Mouse (Mus musculus) ovary, postnatal 10 days (tissue): ENCODE data around the gene Timm50.
A peak's percentile ranks its signal among the peaks of the same experiment; 100 is the strongest.

Source experiments
- DNase-seq: peaks from one replicate; pipeline ENCODE4 v3.0.0; 2022; ENCODE audit warnings: low spot score

Timm50 gene

GRCm38 (mm10) chr7:28326457-28326856 is 14.6 kb upstream of the Timm50 start:
- DNase-seq, result no peak

GRCm38 (mm10) chr7:28325293-28325692 is 13.4 kb upstream of the Timm50 start:
- DNase-seq, result no peak

GRCm38 (mm10) chr7:28321974-28322720 is 10.3 kb upstream of the Timm50 start:
- no peak for DNase-seq

- DNase-seq, result no peak
These were observed 6.8 kb upstream of the Timm50 start for GRCm38 (mm10) chr7:28318714-28319113.

GRCm38 (mm10) chr7:28318036-28318435 is 6.2 kb upstream of the Timm50 start:
- DNase-seq, result no peak

- no peak for DNase-seq
These were observed 534 bp downstream of the Timm50 start for GRCm38 (mm10) chr7:28311151-28311925.

GRCm38 (mm10) chr7:28309737-28310136 is 2.1 kb downstream of the Timm50 start:
- no peak for DNase-seq

DNA sequence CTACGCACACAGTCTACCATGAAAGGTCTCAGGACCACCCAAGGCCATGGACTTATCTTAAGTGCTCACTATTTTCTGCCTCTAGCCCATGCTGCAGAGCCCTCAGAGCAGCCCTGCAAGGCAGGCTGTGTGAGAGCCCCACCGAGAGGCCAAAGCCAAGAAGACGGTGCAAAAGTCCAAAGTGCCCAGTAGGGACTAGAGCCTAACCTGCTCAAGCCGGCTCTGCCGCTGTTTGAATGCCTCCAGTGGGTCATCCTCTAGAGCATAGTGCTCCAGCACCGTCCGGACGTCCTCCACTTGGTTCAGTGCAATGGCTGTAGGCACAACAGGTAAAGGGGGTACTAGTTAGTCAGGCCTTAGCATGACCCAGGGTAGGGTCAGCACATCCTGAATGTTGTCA is 5.7 kb downstream of the Timm50 start:
- no peak for DNase-seq

- DNase-seq, result no peak
These were observed 6.2 kb downstream of the Timm50 start for GRCm38 (mm10) chr7:28305641-28306040.

GRCm38 (mm10) chr7:28301616-28302433 is 10.0 kb downstream of the Timm50 start, which contains the start of gene Dll3:
TSS of gene Dll3 (minus strand) at chr7:28302238.
- no peak for DNase-seq

DNA sequence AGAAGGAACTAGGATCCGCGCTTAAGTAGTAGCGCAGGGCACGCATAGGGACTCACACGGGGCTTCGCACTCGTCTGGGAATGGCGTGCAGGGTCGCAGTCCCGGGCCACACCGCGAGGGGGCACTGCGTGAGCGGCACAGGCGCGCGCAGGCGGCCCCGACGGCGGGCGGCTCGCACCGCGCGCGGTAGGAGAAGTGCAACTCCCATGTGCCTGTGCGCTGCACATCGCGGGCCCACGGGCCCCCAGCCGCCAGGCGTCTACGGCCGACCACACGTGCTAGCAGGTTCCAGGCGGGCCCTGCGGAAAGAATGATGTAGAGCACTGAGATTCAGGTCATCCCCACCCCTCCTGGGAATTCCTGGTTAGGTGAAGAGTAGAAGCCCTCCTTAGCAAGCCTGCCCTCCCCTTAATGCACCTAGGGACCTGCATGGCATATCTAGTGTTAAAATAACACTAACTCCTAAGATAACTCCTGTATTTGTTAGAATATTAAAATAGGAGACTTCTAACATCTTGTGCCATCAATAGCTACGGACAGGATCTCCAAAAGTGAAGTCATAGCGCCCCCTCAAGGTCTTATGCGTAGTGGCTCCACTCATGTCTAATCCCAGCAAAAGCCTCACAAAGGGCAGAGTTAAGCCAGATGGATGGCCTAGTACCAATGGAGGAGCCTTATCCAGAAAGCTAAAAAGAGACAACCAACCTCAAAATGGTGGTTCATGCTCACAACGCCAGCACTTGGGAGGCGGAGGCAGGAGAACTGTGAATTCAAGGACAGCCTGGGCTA is 12.8 kb downstream of the Timm50 start:
- DNase-seq, result no peak

DNA sequence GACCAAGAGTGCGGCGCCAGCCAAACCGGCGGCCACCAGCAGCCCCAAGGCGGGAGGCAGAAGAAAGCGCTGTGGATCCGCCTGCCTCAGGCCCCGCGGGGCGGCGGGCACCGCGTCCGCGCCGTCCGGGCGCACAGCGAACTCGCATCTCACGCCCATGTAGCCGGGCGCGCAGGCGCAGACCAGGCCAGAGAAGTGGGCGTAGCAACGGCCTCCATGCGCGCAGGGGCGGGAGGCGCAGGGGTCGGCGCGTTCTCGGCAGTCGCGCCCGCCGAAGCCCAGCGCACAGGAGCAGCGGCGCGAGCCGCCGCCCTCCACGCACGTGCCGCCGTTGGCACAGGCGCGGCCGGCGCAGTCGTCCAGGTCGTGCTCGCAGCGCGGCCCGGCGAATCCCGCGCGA is 17.4 kb downstream of the Timm50 start:
- DNase-seq, result peak; percentile 25

DNA sequence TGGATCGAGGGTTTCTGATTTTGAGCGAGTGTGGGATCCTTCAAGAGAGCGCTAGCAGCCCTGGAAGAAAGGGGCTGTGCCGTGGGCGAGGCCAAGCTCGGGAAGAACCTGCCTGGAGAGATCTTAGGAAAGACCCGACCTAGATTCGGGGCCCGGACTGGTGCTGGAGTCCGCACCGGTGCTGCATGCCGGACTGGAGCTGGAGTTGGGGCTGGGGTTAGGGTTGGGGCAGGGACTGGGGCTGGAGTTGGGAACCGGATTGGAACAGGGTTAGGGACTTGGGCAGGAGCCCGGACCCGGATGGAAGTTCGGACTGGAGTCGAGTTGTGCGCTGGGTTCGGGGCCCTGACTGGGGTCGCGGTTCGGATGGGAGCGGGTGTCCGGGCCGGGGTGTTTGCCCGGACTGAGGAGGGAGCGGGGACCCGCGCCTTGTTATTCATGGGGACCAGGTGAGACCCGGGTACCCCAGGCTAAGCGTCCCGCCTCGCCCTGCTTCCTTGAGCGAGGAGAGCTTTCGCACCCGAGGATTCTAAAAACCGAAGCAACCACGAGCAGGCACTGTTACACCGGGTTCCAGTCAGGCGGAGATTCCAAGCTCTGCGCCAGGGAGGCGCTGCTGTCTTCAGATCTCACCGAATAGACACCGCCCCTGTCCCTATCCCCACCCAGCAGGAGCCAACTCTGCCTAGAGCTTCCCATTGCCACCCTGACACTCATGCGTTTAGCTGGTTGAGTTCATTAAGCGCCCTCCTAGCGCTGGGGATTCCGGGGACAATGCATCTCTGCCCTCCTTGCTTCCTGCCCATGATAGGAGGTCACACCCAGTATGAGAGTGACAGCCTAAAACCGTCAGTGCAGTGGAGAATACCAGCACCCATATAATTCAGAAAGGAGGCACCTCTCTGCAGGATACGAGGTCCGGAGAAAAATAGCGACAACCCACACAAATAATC is 21.0 kb downstream of the Timm50 start, which contains the start of gene Selenov:
Selenov (minus strand) TSS at position 549 of the 953 bp plus-strand sequence.
- DNase-seq, result no peak

DNA sequence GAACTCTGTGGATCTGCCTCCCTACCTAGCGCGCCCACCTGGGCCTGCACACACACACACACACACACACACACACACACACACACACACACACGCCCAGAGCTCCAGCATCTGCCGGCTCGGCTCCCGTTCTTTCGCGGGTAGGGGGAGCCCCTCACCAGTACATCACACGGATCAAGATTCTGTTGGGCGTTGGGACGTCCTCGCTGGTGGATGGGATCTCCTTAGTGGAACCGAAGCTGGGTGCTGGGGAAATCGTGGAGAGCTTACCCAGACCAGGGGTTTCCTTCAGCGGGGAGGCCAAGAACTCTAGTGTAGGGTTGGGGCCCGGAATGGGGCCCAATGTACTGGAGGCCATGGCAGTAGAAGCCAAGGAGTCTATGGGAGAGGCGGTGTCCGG is 21.7 kb downstream of the Timm50 start:
- DNase-seq, result no peak

DNA sequence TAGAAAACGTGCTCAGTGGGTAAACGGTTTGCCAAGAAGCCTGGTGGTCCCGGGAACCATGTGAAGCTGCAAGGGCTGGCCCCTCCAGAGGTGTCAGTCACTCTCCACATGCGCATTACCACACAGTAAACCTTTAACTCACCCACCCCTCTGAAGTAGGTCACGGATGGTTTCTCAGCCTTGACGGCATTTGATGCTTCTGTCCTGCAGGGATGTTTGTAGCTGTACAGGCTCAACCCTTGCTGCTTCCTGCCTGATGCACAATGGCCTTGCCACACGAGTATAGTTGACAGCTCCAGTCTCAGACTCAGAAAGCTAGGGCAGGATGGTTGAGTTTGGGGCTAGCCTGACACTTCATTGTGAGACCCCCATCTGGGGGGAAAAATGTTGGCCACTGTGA is 31.2 kb downstream of the Timm50 start:
- no peak for DNase-seq

DNA sequence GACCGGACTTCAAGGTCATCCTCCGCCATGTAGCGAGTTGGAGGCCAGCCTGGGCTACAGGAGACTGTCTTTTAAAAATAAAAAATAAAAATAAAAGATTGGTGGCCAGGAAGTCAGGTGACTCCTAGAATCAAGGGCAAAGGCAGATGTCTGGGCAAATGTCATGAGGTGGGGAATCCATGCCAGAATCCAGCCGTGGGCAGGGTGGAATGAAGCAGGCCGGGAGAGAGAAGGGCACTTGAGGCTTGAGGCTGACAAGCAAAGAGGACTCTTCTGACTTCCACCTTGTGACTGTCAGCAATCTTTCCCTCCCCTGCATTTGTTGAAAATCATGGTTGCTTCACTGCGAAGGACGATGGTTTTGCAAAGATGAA is 33.6 kb downstream of the Timm50 start:
- DNase-seq, result no peak

GRCm38 (mm10) chr7:28277615-28278278 is 34.1 kb downstream of the Timm50 start, which contains the start of gene Eid2b:
TSS of gene Eid2b (plus strand) at chr7:28277739.
- peak; percentile 98 for DNase-seq

DNA sequence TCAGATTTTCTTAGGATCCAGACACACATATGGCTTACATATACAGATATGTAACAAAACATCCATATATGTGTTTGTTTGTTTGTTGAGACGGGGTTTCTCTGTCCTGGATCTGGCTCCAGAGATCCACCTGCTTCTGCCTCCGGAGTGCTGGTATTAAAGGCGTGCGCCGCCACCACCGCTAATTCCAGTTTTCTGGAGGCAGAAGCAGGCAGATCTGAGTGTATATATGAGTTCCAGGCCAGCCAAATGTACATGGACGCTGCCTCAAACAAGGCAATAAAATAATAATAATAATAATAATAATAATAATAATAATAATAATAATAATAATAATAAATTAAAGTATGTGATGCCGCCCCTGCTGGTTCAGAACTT is 34.6 kb downstream of the Timm50 start:
- DNase-seq, result no peak

DNA sequence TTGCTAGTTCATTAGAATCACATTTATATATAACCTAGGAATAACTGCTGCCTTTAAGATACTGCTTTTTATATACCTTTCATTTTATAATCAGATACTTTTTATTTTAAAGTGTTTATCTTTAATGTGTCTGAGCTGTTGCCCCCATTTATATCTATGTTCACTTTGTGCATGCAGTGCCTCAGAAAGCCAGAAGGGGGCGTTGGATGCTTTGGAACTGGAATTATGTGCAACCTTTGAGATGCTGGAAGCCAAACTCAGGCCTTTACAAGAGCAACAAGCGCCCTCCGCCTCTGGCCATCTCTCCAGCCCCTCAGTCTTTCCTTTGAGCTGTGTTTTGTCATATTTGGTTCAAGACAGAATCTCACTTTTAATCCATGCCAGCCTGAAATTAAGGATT is 40.1 kb downstream of the Timm50 start:
- no peak for DNase-seq

DNA sequence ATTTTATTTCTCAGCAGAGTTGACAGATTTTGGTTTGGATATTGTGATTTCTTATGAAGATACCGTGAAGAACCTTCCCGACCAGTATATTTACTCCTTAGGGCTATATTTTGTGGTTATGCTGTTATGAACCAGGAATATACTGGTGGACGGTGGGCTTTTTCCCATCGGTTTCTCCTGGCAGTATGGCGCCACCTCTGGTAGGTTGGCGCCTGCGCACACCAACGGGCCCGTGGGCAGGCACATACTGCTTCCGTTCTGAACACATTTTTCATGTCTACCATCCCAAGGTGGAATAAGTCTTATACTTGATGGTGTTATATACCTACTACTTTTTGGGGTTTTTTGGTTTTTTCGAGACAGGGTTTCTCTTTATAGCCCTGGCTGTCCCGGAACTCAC is 42.5 kb downstream of the Timm50 start:
- no peak for DNase-seq
